Mouse (Mus musculus): ENCODE results near the gene Allc.

Gene Allc

DNA sequence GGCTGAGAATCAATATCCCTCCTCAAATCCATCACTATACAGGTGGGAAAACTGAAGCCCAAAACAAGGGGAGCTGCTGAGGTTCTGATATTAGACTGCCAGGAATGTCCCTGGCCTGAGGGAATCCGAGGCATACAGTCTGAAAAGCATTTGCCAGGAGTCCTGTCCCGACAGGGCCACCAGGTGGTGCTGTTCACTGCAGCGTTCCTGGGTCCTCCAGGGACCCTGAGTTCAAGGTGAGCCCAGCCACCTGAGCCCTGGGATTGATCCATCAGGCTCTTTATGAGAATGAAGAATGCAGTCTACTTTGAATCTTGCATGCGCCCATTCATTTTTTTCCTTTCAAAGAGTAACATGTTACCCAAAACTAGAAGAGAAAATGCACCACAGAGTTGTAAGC, 3.2 kb downstream of the Allc start:
- peak; percentile 32 for DNase-seq (ENCODE audit: extremely low spot score)

DNA sequence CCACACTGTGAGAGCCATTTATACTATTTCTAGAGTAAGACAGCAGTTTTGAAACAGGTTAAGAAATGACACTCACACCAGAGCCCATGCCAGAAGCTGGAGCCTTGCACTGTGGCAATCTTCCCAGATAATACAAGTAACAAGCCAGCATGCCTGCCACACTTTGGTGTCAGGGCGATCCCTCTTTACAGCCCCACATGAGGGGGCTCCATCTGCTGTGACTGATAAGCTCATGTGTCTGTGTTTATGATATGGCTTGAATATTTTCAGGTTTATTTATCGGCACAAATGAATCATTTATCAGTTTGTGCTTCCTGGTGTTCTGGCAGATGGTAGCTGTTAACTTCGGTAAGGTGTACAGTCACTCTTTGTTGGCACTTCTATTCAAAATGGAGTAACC, 4.2 kb downstream of the Allc start:
- no peak for DNase-seq (ENCODE audit: extremely low spot score)

DNA sequence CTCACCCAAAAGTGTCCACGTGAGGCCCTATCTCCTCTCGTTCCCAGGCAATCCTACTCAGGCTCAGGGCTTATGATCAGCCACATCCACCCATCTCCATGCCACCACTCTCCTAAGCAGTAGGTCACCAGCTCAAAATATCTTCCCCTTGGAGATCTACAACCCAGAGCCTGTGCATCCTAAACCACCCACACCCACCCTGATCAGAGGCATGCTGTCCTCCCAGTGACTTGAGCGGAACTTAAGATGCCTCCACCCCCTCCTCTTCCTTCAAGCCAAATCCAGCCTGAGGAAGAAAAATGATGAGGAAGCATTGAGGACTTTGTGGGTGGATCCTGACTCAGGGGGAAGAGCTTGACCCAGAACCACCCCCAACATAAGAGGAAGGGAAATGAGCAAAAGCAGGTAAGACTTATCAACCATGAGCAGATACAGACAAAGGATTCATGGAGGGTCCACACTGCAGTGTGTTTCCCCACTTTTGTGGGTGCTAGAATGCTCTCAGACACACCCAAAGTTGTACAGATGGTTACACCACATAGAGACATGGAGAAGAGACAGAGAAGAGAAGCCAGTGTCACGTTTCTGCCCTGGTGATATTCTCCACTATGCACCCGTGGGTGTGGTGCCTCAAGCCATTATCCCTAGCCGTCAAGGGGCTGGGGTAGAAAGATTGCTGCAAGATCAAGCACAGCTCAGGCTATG, 6.8 kb downstream of the Allc start:
- no peak for DNase-seq (ENCODE audit: extremely low spot score)

DNA sequence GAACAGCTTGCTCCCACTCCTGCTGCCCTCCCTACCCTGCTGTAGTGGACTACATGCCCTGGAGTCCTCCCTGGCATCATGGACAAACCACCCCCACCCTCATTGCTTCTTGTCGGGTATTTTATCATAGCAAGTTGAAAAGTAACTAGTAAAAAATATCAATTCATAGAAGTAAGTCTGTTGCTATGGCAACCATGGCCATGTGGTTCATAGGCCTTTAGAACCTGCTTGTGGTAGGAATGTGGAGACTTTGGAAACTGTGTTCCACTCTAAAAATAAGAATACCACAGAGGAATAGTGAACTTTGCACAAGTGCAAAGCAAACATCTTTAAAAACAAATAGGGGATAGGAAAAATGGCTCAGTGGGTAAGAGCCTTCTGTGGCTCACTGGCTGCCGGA, 10.1 kb downstream of the Allc start:
- DNase-seq (ENCODE audit: extremely low spot score), result no peak

DNA sequence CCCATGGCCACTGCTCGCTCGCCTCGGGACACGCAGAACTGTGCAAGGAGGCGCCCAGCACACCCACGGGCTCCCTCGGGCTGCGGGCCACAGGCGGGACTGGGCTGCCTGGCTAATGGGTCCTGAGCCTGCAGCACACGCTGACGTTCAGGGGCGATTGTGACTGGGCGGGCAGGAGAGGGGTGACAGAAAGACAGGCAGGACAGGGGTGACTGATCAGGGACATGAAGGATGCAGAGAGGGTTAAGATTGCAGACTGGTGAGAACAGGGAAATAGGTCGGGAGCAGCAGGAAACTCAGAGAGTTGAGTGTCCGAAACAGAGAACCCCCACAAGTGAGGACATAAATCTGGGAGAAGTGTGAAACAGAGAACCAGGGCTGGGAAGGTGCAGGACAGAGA, 30.0 kb downstream of the Allc start, which contains the start of gene Dcdc2c:
Gene Dcdc2c, minus strand, starts transcription at position 101 of the 400 bp plus-strand sequence.
- no peak for DNase-seq (ENCODE audit: extremely low spot score)

DNA sequence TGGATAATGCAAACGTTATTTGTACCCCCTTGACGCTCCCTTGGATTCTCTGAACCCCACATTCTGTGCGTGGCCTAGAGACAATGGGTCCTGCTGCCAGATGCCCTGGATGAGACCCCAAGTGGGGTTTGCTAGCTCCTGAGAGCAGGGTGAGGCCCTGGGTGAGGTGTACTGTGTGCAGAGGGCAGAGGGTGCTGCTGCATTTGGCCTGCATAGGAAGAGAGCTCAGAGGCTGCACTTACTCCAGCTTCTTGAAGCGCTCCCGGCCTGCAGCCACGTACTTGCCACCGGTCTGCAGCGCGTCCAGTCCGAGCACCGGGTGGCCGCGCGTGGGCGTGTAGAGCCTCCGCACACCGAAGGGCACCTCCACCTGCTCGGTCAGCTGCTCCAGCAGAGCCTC, 30.5 kb downstream of the Allc start:
- DNase-seq (ENCODE audit: extremely low spot score), result no peak

DNA sequence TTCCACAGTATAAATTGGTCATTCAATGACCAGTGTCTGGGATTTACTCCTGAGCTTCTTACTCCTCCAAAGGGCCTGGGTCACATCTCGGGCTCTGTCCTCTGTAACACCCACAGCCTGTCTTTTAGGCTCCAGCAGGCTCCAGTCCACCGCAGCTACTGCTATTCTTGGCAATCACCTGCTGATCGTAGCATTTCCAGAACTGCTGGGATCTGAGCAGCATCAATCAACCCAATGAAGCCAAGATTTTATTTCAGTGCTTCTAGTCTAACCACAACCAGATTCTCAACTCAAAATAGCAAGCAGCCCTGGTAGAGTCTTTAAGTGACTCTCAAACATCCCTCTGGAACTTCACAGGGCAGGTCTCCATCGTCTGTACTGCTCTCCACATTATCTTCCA, 33.4 kb downstream of the Allc start:
- DNase-seq (ENCODE audit: extremely low spot score), result no peak

DNA sequence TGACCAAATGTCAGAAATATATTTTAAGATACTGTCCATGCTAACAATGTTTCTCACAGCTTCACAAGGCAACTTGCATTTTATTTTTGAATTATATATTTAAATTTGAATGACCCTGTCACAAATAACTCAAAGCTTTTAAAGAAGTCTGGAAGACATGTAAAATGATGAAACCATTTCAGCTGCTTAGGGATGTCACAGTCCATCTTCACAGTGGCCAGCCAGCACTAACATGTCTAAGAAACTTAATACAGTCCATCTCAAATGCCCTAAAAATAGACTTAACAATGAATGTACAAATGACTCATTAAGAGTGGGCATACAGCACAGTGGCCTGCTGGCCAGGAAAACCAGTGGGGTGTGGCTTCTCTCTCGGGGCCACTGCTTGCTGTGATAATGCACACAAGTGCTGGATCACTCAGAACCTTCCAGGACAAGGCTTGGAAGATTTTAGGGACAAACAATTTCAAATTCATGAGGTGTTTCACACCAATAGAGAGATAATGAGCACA, 68.0 kb downstream of the Allc start:
- DNase-seq (ENCODE audit: extremely low spot score), result no peak

DNA sequence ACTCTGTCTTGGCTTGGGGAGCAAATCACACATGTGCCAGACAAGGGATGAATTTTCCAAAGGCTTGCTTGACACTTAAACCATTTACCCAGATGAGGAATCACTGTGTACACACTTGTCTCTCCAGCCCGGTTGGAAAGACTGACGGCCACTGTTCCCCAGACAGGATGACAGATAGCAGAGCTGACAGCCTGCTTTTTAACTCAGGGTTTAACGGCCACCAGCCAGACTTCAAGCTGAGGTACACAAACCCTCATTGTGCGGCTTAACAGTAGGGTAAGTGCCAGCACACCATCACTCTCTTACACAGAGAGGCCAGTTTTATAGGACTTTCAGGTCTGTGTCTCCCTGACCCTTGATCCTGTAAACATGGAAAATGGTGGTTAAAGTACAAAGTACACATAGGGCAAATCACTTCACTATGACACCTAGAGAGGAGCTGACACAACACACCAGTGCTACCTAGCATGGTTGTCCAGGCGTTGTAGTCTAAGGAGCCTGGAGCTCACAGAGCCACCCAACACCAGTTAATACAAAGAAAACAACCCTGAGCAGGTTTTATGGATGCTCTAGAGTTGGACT, 72.5 kb downstream of the Allc start:
- DNase-seq (ENCODE audit: extremely low spot score), result peak; percentile 13
